Mouse (Mus musculus) heart, embryonic 10.5 days (tissue): Measurements from ENCODE around the gene Filip1. TPM values are rescaled to one million over a fixed set of nuclear protein-coding genes. Genes with fewer than 3 reads are reported as not detected.

Source experiments
- DNase-seq: peaks from one replicate; pipeline ENCODE4 v3.0.0-alpha.2; 2017; ENCODE audit warnings: low spot score
- H3K27ac ChIP-seq: fragments of 300-500 bp; sonication (generic); 2 replicates; pipeline ENCODE4 v1.5.1; 2016; ENCODE audit warnings: mild to moderate bottlenecking
- H3K27me3 ChIP-seq: fragments of 300-500 bp; sonication (generic); 2 replicates; pipeline ENCODE4 v1.6.1; 2016; ENCODE audit warnings: mild to moderate bottlenecking; ENCODE audit not compliant: poor library complexity, insufficient read depth, severe bottlenecking
- H3K36me3 ChIP-seq: fragments of 300-500 bp; sonication (generic); 2 replicates; pipeline ENCODE4 v1.6.1; 2016; ENCODE audit warnings: mild to moderate bottlenecking, moderate library complexity
- H3K4me1 ChIP-seq: fragments of 300-500 bp; sonication (generic); 2 replicates; pipeline ENCODE4 v1.6.1; 2016; ENCODE audit warnings: mild to moderate bottlenecking
- H3K4me3 ChIP-seq: fragments of 300-500 bp; sonication (generic); 2 replicates; pipeline ENCODE4 v1.5.1; 2016; ENCODE audit warnings: mild to moderate bottlenecking, moderate library complexity
- H3K9me3 ChIP-seq: fragments of 300-500 bp; sonication (generic); 2 replicates; pipeline ENCODE4 v1.6.1; 2016; ENCODE audit warnings: mild to moderate bottlenecking, moderate library complexity
- WGBS: fragments of 180-500 bp; shearing (Covaris S2); methylation state at CpG from one replicate; pipeline ENCODE4 v1.1.7; 2016; 5-methylcytosine and 5-hydroxymethylcytosine counted together
- polyA plus RNA-seq: library from polyadenylated mRNA; unstranded; fragments of >200 nt; fragmentation: Nextera tagmentation; extraction: Ambion mirVana; gene quantifications from 2 replicates; pipeline ENCODE4 v1.2.1, GENCODE M21; 2016

Gene Filip1
- polyA plus RNA-seq, 1 experiment from 2014 or later, result 11.7 TPM

GRCm38 (mm10) chr9:79932578-79932977, 80.1 kb downstream of the Filip1 start:
- H3K4me1 ChIP-seq, result no peaks in the 10 kb centered on the region; the same call in 1 of the 2 replicates

GRCm38 (mm10) chr9:79928092-79928491, 84.6 kb downstream of the Filip1 start:
- no peak for DNase-seq
- Histone ChIP-seq H3K4me3 (no peak overlapping the region), H3K36me3 (no peaks in the 10 kb centered on the region), H3K4me1 (peaks cover 7% of the 10 kb centered on the region; the same call in 1 of the 2 replicates), H3K27me3 (no peaks in the 10 kb centered on the region), H3K9me3 (no peaks in the 10 kb centered on the region), H3K27ac (no peak overlapping the region)
- 85% methylated on average over 3 of the region's 3 CpGs for WGBS

More at GRCm38 (mm10) chr9:79932578-79932977, 80.1 kb downstream of the Filip1 start:
- no peak for DNase-seq
- no peaks in the 10 kb centered on the region for H3K9me3 ChIP-seq
- no peaks in the 10 kb centered on the region for H3K36me3 ChIP-seq
- H3K4me3 ChIP-seq, result no peak overlapping the region
- H3K27me3 ChIP-seq, result no peaks in the 10 kb centered on the region
- WGBS, result 84% methylated on average over 5 of the region's 5 CpGs
- no peak overlapping the region for H3K27ac ChIP-seq

GRCm38 (mm10) chr9:79927156-79927870, 85.3 kb downstream of the Filip1 start:
- DNase-seq, result peak; percentile 48
- peaks cover 14% of the 10 kb centered on the region for H3K4me1 ChIP-seq
- H3K4me3 ChIP-seq, result no peak overlapping the region
- H3K27ac ChIP-seq, result no peak overlapping the region
- 88% methylated on average over 21 of the region's 21 CpGs for WGBS
- no peaks in the 10 kb centered on the region for H3K9me3 ChIP-seq
- no peaks in the 10 kb centered on the region for H3K36me3 ChIP-seq
- H3K27me3 ChIP-seq, result no peaks in the 10 kb centered on the region

- Histone ChIP-seq H3K9me3 (no peaks in the 10 kb centered on the region), H3K4me1 (peaks cover 21% of the 10 kb centered on the region), H3K27ac (peak overlapping the region; percentile 8; the same call in 1 of the 2 replicates), H3K27me3 (no peaks in the 10 kb centered on the region), H3K36me3 (no peaks in the 10 kb centered on the region), H3K4me3 (no peak overlapping the region)
- DNase-seq, result peak; percentile 70
- 72% methylated on average over 9 of the region's 9 CpGs for WGBS
Measured at GRCm38 (mm10) chr9:79926464-79927155, 86.0 kb downstream of the Filip1 start.

- DNase-seq, result no peak
- Histone ChIP-seq H3K9me3 (no peaks in the 10 kb centered on the region), H3K4me1 (peaks cover 22% of the 10 kb centered on the region), H3K27ac (peak overlapping the region; percentile 8; the same call in 1 of the 2 replicates), H3K27me3 (no peaks in the 10 kb centered on the region), H3K4me3 (no peak overlapping the region), H3K36me3 (no peaks in the 10 kb centered on the region)
- WGBS, result 90% methylated on average over 4 of the region's 4 CpGs
Measured at GRCm38 (mm10) chr9:79925950-79926349, 86.7 kb downstream of the Filip1 start.

- no peaks in the 10 kb centered on the region for H3K36me3 ChIP-seq
- peak; percentile 70 for DNase-seq
- H3K4me1 ChIP-seq, result peaks cover 49% of the 10 kb centered on the region
- 52% methylated on average over 3 of the region's 3 CpGs for WGBS
- H3K4me3 ChIP-seq, result no peak overlapping the region
- peak overlapping the region; percentile 16; the same call in 1 of the 2 replicates for H3K27ac ChIP-seq
- no peaks in the 10 kb centered on the region for H3K27me3 ChIP-seq
- H3K9me3 ChIP-seq, result no peaks in the 10 kb centered on the region
Measured at GRCm38 (mm10) chr9:79923262-79923661, 89.4 kb downstream of the Filip1 start.

GRCm38 (mm10) chr9:79922493-79922760, 90.2 kb downstream of the Filip1 start:
- H3K4me1 ChIP-seq, result peaks cover 54% of the 10 kb centered on the region
- H3K4me3 ChIP-seq, result no peak overlapping the region
- H3K27ac ChIP-seq, result peak overlapping the region; percentile 70
- DNase-seq, result peak; percentile 68
- no peaks in the 10 kb centered on the region for H3K9me3 ChIP-seq
- no peaks in the 10 kb centered on the region for H3K27me3 ChIP-seq
- no peaks in the 10 kb centered on the region for H3K36me3 ChIP-seq
- 68% methylated on average over 6 of the region's 6 CpGs for WGBS

GRCm38 (mm10) chr9:79921701-79922492, 90.8 kb downstream of the Filip1 start:
- peak; percentile 70 for DNase-seq
- Histone ChIP-seq H3K4me1 (peaks cover 51% of the 10 kb centered on the region), H3K27me3 (no peaks in the 10 kb centered on the region), H3K9me3 (no peaks in the 10 kb centered on the region), H3K27ac (peak overlapping the region; percentile 70), H3K4me3 (no peak overlapping the region), H3K36me3 (no peaks in the 10 kb centered on the region)
- WGBS, result 53% methylated on average over 10 of the region's 10 CpGs

- Histone ChIP-seq H3K4me3 (no peak overlapping the region), H3K4me1 (peaks cover 52% of the 10 kb centered on the region), H3K36me3 (no peaks in the 10 kb centered on the region), H3K9me3 (no peaks in the 10 kb centered on the region), H3K27me3 (no peaks in the 10 kb centered on the region), H3K27ac (peak overlapping the region; percentile 83; the same call in 1 of the 2 replicates)
- WGBS, result 49% methylated on average over 5 of the region's 5 CpGs
- DNase-seq, result peak; percentile 66
Measured at GRCm38 (mm10) chr9:79920540-79920933, 92.1 kb downstream of the Filip1 start.

GRCm38 (mm10) chr9:79919750-79920539, 92.7 kb downstream of the Filip1 start:
- Histone ChIP-seq H3K9me3 (no peaks in the 10 kb centered on the region), H3K4me1 (peaks cover 55% of the 10 kb centered on the region), H3K27ac (peak overlapping the region; percentile 83), H3K27me3 (no peaks in the 10 kb centered on the region), H3K4me3 (peak overlapping the region; percentile 34), H3K36me3 (no peaks in the 10 kb centered on the region)
- WGBS, result 39% methylated on average over 9 of the region's 9 CpGs
- peak; percentile 74 for DNase-seq

GRCm38 (mm10) chr9:79919303-79919721, 93.3 kb downstream of the Filip1 start:
- peak; percentile 72 for DNase-seq
- Histone ChIP-seq H3K4me1 (peaks cover 55% of the 10 kb centered on the region), H3K27me3 (no peaks in the 10 kb centered on the region), H3K27ac (peak overlapping the region; percentile 83), H3K4me3 (peak overlapping the region; percentile 34), H3K9me3 (no peaks in the 10 kb centered on the region), H3K36me3 (no peaks in the 10 kb centered on the region)
- WGBS, result 26% methylated on average over 7 of the region's 7 CpGs
